Mouse (Mus musculus) retina, adult 2 months (tissue): ENCODE results near the gene Mettl24.
"Not testable (repeated sequence)": the region's sequence is repeated elsewhere in the genome, so short reads cannot be mapped to it uniquely, and the experiment has no call there.

ENCODE experiments used
- DNase-seq: peaks from one replicate; pipeline ENCODE4 v3.0.0-alpha.2; 2012; ENCODE audit warnings: low read depth, low spot score

Mettl24 gene

GRCm38 (mm10) chr10:40806221-40806620, 123.1 kb downstream of the Mettl24 start:
- DNase-seq, result no peak

- DNase-seq, result not testable (repeated sequence)
Observed at GRCm38 (mm10) chr10:40809411-40809910, 126.4 kb downstream of the Mettl24 start.

DNA sequence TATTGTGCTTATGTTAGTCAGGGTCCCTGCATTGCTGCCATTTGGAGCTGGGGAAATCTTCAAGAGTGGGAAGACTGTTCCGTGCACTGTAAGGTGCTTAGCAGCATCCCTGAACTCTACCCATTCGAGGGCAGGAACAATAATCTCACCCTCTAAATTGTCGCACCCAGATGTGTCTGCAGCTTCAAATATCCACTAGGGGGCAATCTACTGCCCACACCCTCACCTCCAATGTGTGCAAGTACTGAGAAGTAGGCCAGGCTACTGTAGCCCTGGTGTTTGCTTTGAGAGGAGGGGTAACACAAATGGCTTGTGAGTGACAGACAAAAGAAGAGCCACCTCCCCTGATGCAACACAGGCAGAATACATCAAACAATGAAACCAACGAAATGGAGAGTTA, 130.5 kb downstream of the Mettl24 start:
- no peak for DNase-seq

DNA sequence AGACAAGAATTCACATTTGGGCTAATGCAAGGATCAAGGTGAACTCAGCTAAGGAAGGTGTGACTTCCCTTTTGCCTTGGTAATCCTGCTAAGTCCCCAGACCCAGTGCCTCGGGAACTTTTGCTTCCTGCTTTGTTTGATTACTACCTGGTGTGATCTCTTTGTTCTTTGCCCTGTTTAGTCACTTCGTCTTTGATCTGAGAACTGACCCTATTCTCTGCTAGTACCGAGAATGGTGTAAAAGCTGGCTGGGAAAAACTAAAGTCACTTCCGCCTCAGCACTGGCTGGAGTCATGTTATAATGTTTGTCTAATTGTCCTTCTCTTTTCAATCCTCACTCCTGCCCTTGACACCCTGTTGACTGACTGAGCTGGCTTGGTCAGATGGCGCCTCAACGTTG, 133.4 kb downstream of the Mettl24 start:
- no peak for DNase-seq

- DNase-seq, result no peak
Observed at GRCm38 (mm10) chr10:40825952-40826351, 142.9 kb downstream of the Mettl24 start.

DNA sequence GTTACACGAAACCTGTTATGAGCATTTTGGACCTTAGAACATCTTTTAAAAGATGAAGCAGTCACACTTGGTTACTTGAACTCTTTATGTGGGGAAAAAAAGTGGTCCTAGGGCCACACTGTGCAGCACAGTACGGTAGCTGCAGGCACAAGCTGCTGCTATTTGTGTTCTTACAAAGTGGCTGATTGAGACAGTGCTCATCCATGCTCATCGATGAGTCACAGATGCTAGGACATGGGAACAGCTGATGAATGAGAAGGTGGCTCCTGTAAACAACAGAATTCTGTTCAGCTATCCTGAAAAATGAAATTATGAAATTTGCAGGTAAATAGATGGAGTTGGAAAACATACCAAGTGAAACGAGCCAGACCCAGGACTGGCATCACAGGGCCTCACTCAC, 144.6 kb downstream of the Mettl24 start:
- DNase-seq, result no peak

DNA sequence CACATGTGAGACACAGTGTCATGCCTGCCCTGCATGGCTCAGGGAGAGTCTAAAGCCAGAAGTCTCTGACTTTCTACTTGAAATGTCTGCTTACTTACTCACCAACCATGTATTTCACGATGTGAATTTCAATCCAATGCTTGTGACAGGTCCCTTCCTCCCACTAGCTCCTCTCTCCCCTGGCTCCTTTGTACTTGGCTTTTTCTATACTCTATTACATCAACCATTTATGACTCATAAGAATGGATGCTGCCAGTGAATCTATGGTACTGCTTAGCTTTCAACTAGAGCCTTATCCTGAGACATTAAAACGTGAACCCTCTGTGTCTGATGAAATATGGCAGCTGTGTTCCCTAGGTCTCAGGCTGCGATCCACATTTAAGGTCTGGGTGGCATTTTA, 147.2 kb downstream of the Mettl24 start:
- no peak for DNase-seq

- DNase-seq, result no peak
Observed at GRCm38 (mm10) chr10:40831267-40831666, 148.2 kb downstream of the Mettl24 start.

- DNase-seq, result no peak
Observed at GRCm38 (mm10) chr10:40840086-40840485, 157.0 kb downstream of the Mettl24 start.

GRCm38 (mm10) chr10:40843841-40844240, 160.8 kb downstream of the Mettl24 start:
- no peak for DNase-seq

DNA sequence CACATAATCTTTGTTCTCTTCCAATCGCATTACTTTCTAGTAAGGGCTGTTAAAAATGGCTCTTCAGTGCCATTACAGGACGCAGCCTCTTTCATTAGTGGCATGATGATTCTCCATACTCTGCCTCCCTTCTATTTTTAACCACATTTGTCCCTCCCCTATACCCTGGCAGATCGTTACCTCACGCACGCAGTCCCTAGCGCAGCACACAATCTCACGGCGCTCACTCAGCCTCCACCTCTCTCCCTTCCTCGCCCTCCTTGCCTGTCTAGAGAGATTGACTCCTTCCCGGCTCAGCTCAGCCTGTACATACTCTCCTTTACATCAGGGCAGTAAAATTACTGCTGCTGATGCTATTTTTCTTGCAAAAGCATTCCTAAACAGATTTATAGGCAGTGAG, 161.5 kb downstream of the Mettl24 start:
- no peak for DNase-seq

DNA sequence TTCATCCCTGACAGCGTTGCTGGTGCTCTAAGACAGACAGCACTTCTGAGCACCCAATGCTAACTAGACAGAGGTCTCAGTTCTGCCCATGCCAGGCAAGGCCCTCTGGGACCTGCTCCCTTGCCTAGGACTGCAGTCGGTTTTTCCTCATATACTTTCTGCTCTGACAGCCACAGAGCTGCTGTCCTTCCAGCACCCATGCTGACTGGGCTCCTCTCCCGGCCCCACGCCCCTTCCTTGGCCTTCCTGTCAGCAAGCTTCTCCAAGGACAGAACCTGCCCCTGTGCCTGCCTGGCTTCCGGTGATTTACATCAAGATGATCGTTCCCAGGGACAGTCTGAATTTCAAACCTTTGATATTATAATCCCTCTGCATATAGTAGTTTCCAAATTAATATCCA, 162.5 kb downstream of the Mettl24 start:
- no peak for DNase-seq

DNA sequence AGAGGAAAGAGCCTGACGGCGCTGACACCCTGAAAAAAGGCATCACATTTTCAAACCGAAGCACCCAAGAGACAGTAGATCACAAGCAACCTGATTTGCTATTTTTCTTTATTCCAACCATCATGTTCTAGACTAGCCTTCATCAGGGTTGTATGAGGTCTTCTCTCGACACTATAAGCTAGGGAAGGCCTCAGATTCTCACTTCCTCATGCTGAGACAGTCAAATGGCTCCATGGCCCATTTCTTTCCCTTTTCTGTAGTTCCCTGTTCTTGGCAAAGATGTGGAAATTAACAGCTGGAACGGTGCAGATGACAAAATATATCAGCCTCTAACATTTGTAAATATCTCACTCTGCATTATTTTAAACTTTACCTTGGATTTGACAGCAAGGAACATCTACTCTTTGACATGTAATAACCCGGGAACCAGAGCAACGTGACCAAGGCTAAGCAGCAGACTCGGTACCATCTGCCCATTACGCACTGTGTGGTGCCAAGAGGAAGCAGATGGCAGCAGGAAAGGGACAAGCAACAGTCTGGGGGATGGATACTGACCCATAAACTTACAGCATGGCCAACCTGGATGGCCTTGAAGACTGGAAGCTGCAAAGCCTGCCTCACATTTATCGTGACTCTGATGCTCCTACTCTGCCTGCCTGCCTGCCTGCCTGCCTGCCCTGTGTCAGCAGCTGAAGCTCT, 164.2 kb downstream of the Mettl24 start:
- no peak for DNase-seq

DNA sequence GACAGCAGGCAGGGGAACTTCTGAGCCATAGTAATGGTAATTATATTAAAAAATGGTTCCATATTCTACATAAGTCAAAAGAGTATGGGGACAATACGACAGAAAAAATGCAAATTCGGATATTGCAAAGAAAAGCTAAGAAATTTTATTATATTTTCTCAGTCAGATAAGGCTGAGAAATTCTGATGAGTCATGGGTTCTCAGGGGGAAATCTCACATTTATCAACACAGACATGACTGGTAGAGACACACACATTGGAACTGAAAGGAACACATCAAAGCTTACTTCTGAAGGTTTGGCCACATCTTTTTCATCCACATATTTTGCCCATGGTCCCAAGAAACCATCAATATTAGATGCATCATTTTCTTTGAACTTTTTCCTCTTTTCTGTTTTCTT, 167.6 kb downstream of the Mettl24 start:
- no peak for DNase-seq

- no peak for DNase-seq
Observed at GRCm38 (mm10) chr10:40851138-40851537, 168.1 kb downstream of the Mettl24 start.

- no peak for DNase-seq
Observed at GRCm38 (mm10) chr10:40855616-40856015, 172.5 kb downstream of the Mettl24 start.

- DNase-seq, result no peak
Observed at GRCm38 (mm10) chr10:40856703-40857102, 173.6 kb downstream of the Mettl24 start.

DNA sequence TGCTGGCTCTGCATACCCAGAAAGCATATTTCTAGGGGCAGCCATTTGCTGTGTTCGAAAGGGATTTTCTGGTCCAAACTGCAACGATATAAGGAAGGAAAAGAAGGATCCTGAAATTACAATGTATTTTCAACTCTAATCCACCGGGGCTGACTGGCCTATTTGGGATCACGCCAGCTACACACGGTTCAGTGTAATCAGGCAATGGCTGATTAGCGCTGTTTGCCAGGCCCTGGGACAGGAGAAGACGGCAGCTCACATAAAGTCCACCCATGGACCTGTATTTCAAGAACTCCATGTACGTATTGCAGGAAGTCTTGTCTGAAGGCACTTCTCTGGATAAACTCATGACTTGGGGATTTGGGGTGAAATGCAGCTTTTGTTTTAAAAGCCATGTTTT, 174.5 kb downstream of the Mettl24 start:
- no peak for DNase-seq
